Mouse (Mus musculus) hindbrain, embryonic 16.5 days (tissue): ENCODE results near the gene Hsd3b5. TPM values are rescaled to one million over a fixed set of nuclear protein-coding genes. Genes with fewer than 3 reads are reported as not detected.
"Not testable (repeated sequence)": the region's sequence is repeated elsewhere in the genome, so short reads cannot be mapped to it uniquely, and the experiment has no call there.

Experiments
- ATAC-seq: fragments of 200-750 bp; cut with Nextera tagmentation; 2 replicates; pipeline ENCODE4 v1.8.0; 2017; ENCODE audit warnings: moderate TSS enrichment, moderate library complexity
- H3K27ac ChIP-seq: fragments of 300-500 bp; sonication (generic); 2 replicates; pipeline ENCODE4 v1.5.1; 2014; ENCODE audit warnings: low read depth, mild to moderate bottlenecking, control low read depth, low read length, moderate library complexity
- H3K27me3 ChIP-seq: fragments of 300-500 bp; sonication (generic); replicated peaks from 2 replicates; pipeline ENCODE4 v1.6.1; 2014; ENCODE audit warnings: low read length; ENCODE audit not compliant: control insufficient read depth, insufficient read depth
- H3K36me3 ChIP-seq: fragments of 300-500 bp; sonication (generic); 2 replicates; pipeline ENCODE4 v1.6.1; 2014; ENCODE audit warnings: mild to moderate bottlenecking, low read length, moderate library complexity, mixed read lengths; ENCODE audit not compliant: control insufficient read depth, insufficient read depth
- H3K4me1 ChIP-seq: fragments of 300-500 bp; sonication (generic); 2 replicates; pipeline ENCODE4 v1.6.1; 2014; ENCODE audit warnings: low read depth, low read length; ENCODE audit not compliant: control insufficient read depth, insufficient read depth
- H3K4me2 ChIP-seq: fragments of 300-500 bp; sonication (generic); 2 replicates; pipeline ENCODE4 v1.6.1; 2014; ENCODE audit warnings: mild to moderate bottlenecking, low read length, control low read depth, moderate library complexity
- H3K4me3 ChIP-seq: fragments of 300-500 bp; sonication (generic); 2 replicates; pipeline ENCODE4 v1.5.1; 2014; ENCODE audit warnings: mild to moderate bottlenecking, low read length, control low read depth, moderate library complexity
- H3K9ac ChIP-seq: fragments of 300-500 bp; sonication (generic); 2 replicates; pipeline ENCODE4 v1.6.1; 2014; ENCODE audit warnings: low read depth, mild to moderate bottlenecking, control low read depth, low read length, moderate library complexity
- H3K9me3 ChIP-seq: fragments of 300-500 bp; sonication (generic); 2 replicates; pipeline ENCODE4 v1.6.1; 2014; ENCODE audit warnings: mild to moderate bottlenecking, low read length, moderate library complexity; ENCODE audit not compliant: control insufficient read depth
- WGBS: fragments of 180-500 bp; shearing (Covaris S2); extraction: QIAGEN DNeasy Blood & Tissue Kit; methylation state at CpG from one replicate; pipeline ENCODE4 v1.1.7; 2014; 5-methylcytosine and 5-hydroxymethylcytosine counted together
- polyA plus RNA-seq: library from polyadenylated mRNA; unstranded; fragments of >200 nt; fragmentation: Nextera tagmentation; extraction: Ambion mirVana; gene quantifications from 2 replicates; pipeline ENCODE4 v1.2.1, GENCODE M21; 2015

The Hsd3b5 gene
- not detected in 2 replicates for polyA plus RNA-seq

DNA sequence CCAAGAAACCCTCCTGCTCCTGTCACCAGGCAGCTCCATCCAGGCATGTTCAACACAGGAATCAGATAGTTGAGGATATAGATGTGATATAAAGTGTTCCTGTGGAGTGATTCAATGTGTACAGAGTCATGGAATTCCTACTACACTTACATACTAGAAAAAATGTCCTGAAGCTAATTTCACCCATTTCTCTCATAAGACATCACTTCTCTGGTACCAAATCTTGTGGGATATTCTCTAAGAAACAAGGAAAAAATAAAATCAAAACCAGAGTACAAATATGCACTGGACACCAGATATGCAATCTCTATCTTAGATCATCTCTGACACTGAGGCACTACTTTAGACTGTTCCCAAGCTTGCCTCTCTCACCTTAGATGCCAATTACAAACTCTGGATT is at the start of gene Hsd3b5:
Hsd3b5 (minus strand) TSS at position 101 of the 400 bp plus-strand sequence.
- Histone ChIP-seq H3K27me3 (no peaks in the 10 kb centered on the region), H3K4me2 (no peak within 1 kb of the TSS), H3K4me3 (no peak within 1 kb of the TSS), H3K9ac (no peak within 1 kb of the TSS), H3K36me3 (no peaks in the 10 kb centered on the region), H3K9me3 (no peaks in the 10 kb centered on the region), H3K4me1 (no peaks in the 10 kb centered on the region), H3K27ac (no peak within 1 kb of the TSS)
- no peak for ATAC-seq

DNA sequence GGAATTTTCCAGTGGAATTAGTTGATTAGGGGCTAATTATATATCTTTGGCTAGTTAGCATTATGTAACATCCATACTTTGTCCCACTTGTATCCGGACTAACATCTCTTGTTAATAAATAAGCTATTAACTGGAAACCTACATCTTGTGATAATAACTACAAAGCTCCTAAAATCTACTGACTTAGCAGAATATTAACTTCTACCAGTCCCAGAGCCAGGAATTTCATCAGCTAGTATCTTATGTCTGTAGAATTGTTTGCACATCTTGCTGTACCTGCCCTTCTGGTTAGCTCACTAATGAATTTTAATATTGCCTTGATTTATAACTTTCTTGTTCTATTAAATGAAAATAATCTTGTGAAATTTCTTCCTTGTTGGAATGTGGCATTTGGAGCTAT is 5.1 kb upstream of the Hsd3b5 start:
- no peak overlapping the region for H3K27ac ChIP-seq
- H3K9ac ChIP-seq = no peak overlapping the region
- no peak overlapping the region for H3K4me3 ChIP-seq
- H3K9me3 ChIP-seq = no peaks in the 10 kb centered on the region
- no peak overlapping the region for H3K4me2 ChIP-seq
- 82% methylated on average over 1 of the region's 1 CpGs for WGBS
- H3K4me1 ChIP-seq = no peaks in the 10 kb centered on the region
- ATAC-seq = no peak
- no peaks in the 10 kb centered on the region for H3K27me3 ChIP-seq
- no peaks in the 10 kb centered on the region for H3K36me3 ChIP-seq

DNA sequence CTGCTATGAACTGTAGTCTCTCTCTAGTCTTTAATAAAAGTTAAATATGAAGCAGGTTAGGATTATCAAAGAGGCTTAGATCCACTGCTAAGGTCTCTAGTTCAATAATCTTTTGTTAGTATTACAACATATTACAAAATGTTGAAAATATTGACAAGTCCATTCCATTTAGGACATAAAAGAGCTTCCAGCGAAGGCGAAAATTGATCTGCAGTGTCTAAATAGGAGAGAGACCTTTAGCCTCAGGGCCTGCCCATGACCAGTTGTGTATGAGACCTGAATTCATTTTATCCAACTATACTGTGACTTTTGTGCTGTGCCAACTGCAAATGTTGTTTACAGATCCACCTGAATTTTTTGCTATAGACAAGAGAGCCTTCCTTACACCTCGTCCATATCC is 419 bp downstream of the Hsd3b5 start:
- Histone ChIP-seq H3K9ac (no peak overlapping the region), H3K4me2 (no peak overlapping the region), H3K4me1 (no peaks in the 10 kb centered on the region), H3K27ac (no peak overlapping the region), H3K36me3 (no peaks in the 10 kb centered on the region), H3K9me3 (no peaks in the 10 kb centered on the region), H3K27me3 (no peaks in the 10 kb centered on the region), H3K4me3 (no peak overlapping the region)
- WGBS = 85% methylated on average over 3 of the region's 3 CpGs
- no peak for ATAC-seq

DNA sequence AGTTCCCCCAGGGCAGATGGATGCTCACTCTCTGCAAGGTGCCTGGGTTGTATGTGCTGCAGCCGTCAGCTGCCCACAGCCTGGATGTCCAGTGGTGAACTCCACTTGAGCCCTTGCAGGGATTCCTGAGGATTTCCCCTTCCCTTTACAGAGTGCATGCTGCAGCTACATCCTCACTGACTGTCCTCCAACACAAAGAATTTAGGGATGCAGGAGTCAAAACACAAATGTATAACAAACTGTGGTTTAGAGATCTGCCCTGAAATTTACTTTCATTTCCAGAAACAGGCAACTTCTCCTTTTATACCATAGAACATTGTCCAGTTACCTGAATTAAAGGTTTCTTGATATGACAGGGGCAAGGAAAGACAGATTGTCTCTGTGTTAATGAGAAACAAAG is 13.3 kb downstream of the Hsd3b5 start:
- not testable (repeated sequence) for H3K36me3 ChIP-seq, H3K4me1 ChIP-seq, H3K9me3 ChIP-seq, H3K27me3 ChIP-seq, H3K27ac ChIP-seq, H3K4me2 ChIP-seq, H3K9ac ChIP-seq, ATAC-seq, H3K4me3 ChIP-seq
- WGBS = 88% methylated on average over 1 of the region's 1 CpGs

DNA sequence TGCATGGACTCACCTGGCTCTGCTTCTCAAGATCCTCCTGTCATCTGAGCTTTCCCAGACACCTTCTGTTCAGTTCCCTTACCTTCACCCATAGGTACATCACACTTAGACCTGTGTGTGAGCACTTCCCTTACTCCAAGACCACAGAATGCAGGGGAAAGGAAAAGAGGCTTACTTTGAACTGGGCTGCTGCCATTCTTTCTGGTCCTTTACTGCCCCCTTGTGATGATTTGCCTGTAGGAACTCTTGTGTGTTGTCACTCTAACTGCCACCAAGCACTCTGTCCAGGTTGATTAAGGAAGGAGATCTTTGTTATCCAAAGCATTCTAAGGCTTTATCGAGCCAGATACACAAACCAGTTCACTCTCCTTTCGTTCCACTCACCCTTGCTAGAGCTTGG is 13.8 kb downstream of the Hsd3b5 start:
- H3K9ac ChIP-seq, H3K27me3 ChIP-seq, H3K4me2 ChIP-seq, H3K4me3 ChIP-seq, H3K4me1 ChIP-seq, H3K9me3 ChIP-seq, H3K27ac ChIP-seq, H3K36me3 ChIP-seq: not testable (repeated sequence)
- peak; percentile 45; the same call in 1 of the 2 replicates for ATAC-seq
- WGBS = 25% methylated on average over 2 of the region's 2 CpGs

DNA sequence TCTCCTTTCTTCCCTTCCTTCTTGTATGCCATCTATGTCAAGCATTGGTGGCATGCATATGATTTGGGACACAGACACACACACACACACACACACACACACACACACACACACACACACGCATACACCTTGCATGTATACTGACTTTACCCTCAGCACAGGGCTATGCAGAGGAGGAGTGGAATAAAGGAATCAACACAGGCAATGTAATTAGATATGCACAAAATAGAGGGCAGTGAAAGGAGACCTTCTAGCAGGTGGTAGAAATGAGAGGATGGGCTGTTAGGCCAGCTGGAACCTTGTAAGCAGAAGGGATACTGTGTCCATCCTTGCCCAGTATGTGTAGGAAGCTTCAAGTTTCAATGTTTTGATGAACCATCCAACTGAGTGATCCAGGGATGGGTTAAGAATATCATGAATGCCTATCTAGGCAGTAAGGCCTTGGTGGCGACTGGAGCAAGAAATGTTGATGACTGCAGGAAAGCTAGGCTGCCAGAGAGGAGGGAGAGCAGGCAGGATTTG is 15.6 kb downstream of the Hsd3b5 start:
- H3K27ac ChIP-seq, H3K4me2 ChIP-seq, H3K9me3 ChIP-seq, H3K9ac ChIP-seq, H3K4me3 ChIP-seq, H3K36me3 ChIP-seq, H3K27me3 ChIP-seq, H3K4me1 ChIP-seq, ATAC-seq: not testable (repeated sequence)
- WGBS = 68% methylated on average over 2 of the region's 2 CpGs

DNA sequence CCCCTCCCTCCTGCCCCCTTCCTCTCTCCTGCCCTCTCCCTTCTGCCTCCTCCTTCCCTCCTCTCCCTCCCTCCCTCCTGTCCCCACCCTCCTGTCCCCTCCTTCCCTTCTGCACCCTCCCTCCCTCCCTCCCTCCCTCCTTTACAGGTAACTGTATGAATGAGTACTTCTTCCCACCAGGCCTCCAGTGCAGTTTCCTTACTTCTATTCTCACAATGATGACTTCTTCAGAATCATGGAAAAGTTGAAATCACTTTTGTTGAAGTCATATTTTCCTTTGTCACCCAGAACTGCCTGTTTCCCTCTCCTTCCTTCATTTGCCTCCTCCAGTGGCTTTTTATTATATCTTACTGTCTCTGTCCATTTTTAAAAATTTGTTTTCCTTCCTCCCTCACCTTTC is 16.1 kb downstream of the Hsd3b5 start:
- Histone ChIP-seq H3K27me3 (no peaks in the 10 kb centered on the region), H3K27ac (no peak overlapping the region), H3K9ac (no peak overlapping the region), H3K4me3 (no peak overlapping the region), H3K4me1 (no peaks in the 10 kb centered on the region), H3K36me3 (no peaks in the 10 kb centered on the region), H3K4me2 (no peak overlapping the region), H3K9me3 (no peaks in the 10 kb centered on the region)
- ATAC-seq = no peak

DNA sequence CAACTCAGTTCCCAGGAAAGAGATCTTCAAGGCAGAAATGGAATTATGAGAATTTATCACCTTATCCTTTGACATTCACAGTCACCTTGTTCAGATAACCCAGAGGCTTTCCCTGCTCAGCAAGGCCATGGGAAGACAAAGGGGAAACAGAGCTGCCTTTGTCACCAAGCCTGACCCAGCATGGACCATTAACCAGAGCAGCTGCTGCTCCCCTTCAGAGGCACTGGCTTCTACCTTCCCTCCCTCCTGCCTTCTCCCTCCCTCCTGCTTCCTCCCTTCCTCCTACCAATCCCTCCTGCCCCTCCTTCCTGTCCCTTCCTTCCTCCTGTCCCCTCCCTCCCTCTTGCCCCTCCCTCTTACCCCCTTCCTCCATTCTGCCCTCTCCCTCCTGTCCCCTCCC is 16.5 kb downstream of the Hsd3b5 start:
- not testable (repeated sequence) for H3K4me3 ChIP-seq, H3K9ac ChIP-seq, H3K4me2 ChIP-seq, H3K27ac ChIP-seq, H3K27me3 ChIP-seq, H3K36me3 ChIP-seq, H3K9me3 ChIP-seq, H3K4me1 ChIP-seq, ATAC-seq

DNA sequence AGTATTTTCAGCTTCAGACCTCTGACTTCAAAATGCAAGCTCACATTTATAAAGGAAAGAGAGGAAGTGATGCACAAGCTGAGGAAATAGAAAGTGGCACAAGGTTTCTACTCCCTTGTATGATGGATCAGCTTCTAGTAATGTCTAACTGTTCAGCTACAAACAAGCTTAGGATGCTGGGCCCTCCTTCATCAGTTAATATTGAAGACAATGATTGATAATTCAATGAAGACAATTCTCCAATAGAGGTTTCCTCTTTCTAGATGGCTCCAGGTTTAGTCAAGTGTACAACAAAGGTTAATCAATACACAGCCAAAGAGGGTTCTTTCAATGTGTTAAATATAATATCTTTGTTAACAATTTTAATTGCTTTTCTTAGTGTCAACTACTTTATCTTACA is 41.3 kb downstream of the Hsd3b5 start, which contains the start of gene Gm10681:
Gm10681 (minus strand) TSS at position 101 of the 400 bp plus-strand sequence.
- Histone ChIP-seq H3K4me3 (no peak within 1 kb of the TSS), H3K9ac (no peak within 1 kb of the TSS), H3K4me1 (no peaks in the 10 kb centered on the region), H3K36me3 (no peaks in the 10 kb centered on the region), H3K27ac (no peak within 1 kb of the TSS), H3K27me3 (no peaks in the 10 kb centered on the region), H3K9me3 (no peaks in the 10 kb centered on the region), H3K4me2 (no peak within 1 kb of the TSS)
- ATAC-seq = no peak

DNA sequence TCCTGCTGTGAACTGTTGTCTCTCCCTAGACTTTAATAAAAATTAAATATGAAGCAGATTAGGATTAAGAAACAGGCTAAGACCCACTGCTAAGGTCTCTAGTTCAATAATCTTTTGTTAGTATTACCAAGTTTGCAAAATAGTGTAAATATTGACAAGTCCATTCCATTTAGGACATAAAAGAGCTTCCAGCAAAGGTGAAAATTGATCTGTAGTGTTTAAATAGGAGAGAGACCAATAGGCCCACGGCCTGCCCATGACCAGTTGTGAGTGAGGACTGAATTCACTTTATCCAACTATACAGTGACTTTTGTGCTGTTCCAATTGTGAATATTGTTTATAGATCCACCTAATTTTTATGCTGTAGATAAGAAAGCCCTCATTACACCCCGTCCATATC is 42.3 kb downstream of the Hsd3b5 start:
- Histone ChIP-seq H3K4me1 (no peaks in the 10 kb centered on the region), H3K27ac (no peak overlapping the region), H3K27me3 (no peaks in the 10 kb centered on the region), H3K9ac (no peak overlapping the region), H3K9me3 (no peaks in the 10 kb centered on the region), H3K4me3 (no peak overlapping the region), H3K36me3 (no peaks in the 10 kb centered on the region), H3K4me2 (no peak overlapping the region)
- ATAC-seq = no peak
- 93% methylated on average over 2 of the region's 2 CpGs for WGBS
